Mouse (Mus musculus): ENCODE results near the gene Slc39a3. TPM values are rescaled to one million over a fixed set of nuclear protein-coding genes. Genes with fewer than 3 reads are reported as not detected.
A peak's percentile ranks its signal among the peaks of the same experiment; 100 is the strongest.
"Not testable (repeated sequence)": the region's sequence is repeated elsewhere in the genome, so short reads cannot be mapped to it uniquely, and the experiment has no call there.

The Slc39a3 gene
- total RNA-seq, 2 experiments from 2014 or later, result 1.2 to 7.1 TPM

DNA sequence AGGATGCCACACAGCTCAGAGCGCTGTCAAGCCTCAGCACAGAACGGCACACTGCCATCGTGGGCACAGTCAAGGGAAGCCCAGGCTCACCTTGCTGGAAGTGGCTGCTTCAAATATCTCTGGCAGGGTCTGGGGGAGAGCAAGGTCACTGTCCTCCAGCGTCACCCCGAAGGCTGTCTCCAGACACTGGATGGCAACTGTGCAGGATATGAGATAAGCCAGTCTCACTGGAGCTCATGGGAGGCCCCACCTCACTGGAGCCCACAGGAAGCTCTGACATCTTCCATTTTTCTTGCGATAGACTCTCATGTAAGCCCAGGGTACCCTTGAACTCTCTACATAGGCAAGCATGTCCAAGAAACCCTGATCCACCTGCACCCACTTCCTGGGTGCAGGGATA is 13.9 kb upstream of the Slc39a3 start:
- no peak for ATAC-seq (replicated peaks; ENCODE audit: low FRiP score, poor library complexity, severe bottlenecking)

DNA sequence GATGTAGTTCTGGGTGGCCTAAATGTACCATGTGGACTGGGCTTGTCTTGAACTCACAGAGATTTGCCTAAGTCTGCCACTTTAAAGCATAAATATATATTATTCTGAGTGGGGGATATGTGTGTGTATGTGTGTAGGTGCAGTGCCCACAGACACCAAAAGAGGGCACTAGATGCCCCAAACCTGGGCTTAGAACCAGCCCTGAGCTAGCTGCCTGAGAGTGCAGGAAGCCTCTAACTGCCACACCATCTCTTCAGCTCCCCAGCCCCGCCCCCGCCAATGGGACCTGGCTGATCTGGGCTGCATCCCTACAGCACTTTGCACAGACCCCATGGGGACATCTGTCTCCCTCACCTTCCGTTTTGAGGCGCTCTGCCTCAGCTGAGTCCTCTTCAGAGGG is 13.4 kb upstream of the Slc39a3 start:
- ATAC-seq (replicated peaks; ENCODE audit: low FRiP score, poor library complexity, severe bottlenecking), result no peak

DNA sequence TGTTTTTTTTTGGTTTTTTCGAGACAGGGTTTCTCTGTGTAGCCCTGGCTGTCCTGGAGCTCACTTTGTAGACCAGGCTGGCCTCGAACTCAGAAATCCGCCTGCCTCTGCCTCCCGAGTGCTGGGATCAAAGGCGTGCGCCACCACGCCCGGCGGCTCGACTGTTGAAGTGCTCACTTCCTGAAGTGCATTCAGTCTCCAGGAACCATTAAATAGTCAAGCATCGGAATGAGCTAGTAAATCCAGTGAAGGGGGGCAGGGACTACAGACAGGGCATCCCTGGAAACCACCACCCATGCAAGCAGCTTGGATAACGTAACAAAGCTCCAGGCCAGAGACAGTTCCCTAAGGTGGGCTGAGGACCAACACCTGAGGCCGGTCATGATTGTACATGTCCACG is 8.0 kb upstream of the Slc39a3 start:
- ATAC-seq (replicated peaks; ENCODE audit: low FRiP score, poor library complexity, severe bottlenecking), result not testable (repeated sequence)

DNA sequence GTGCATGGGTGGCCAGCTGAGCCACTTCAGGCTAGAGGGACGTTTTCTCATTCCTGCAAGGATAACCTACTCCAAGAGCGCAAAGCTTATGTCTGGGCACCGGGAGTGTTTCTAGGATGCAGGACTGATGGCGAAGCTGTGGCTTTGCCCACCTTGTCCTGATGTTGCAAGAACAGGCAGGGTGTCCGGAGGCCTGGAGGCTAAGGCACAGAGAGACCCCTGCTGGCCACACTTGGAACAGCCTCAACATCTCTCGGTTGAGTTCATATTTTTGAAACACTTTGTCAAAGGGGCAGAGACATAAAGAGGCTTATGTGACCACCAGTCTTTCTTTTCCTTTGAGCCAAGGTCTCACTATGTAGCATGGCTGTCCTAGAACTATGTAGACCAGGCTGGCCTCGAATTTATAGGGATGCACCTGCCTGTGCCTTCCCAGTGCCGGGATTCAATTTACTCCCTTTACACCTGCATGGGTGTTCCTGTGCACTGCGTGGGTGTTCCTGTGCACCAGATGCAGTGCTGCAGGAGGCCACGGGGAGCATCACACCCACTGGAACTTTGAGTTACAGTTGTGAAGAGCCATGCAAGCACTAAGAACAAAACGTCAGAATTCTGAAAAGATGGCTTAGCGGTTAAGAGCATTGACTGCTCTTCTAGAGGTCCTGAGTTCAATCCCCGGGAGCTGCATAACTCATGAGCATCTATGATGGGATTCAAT is 4.4 kb upstream of the Slc39a3 start:
- ATAC-seq (replicated peaks; ENCODE audit: low FRiP score, poor library complexity, severe bottlenecking), result peak; percentile 53

DNA sequence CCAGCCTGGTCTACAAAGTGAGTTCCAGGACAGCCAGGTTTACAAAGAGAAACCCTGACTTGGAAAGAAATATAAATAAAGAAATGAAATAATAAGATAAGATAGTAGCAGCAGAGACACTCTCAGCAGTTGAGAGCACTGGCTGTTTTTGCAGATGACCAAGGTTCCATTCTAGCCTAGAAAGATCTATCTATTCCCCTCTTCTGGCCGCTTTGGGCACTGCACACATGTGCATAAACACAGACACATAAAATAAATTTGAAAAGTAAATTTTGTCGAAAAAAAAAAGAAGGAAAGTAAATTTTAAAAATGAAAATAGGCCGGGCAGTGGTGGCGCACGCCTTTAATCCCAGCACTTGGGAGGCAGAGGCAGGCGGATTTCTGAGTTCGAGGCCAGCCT is 975 bp downstream of the Slc39a3 start:
- no peak for ATAC-seq (replicated peaks; ENCODE audit: low FRiP score, poor library complexity, severe bottlenecking)

DNA sequence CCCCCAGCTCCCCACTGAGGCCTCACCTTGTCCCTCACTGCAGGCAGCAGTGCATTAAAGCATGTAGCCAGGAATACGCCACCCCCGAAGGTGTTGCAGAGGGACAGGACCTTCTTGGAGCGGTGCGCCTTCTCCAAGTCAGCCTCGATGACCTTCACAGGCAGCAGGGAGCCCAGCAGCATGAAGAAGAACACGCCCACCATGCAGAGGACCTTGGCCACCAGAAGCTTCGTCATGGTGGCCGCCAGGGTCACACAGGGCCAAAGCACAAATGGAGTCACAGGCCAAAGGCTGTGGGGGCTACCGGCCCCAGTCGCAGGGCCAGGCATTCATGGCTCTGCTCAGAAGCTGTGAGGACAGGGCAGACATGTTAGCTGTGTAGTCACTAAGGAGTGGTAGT is 3.6 kb downstream of the Slc39a3 start:
- ATAC-seq (replicated peaks; ENCODE audit: low FRiP score, poor library complexity, severe bottlenecking), result no peak

DNA sequence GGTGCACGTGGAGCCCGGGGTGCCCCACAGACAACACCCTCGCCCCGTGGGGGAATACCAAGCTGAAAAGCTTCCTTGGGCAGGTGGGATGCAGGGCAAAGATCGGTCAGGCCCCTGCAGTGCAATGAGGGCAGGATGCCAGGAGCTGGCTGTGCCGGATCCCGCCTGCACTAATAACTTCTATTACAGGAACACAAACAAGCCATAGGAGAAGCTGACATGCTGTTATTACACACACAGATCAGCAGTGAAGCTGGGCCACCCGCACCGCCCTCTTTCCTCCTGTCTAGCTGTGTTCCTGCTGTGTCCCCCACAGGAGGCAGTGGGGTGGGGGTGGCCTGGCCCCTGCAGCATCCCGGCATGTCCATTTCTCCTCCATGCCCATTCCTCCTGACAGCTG is 8.2 kb downstream of the Slc39a3 start:
- no peak for ATAC-seq (replicated peaks; ENCODE audit: low FRiP score, poor library complexity, severe bottlenecking)

DNA sequence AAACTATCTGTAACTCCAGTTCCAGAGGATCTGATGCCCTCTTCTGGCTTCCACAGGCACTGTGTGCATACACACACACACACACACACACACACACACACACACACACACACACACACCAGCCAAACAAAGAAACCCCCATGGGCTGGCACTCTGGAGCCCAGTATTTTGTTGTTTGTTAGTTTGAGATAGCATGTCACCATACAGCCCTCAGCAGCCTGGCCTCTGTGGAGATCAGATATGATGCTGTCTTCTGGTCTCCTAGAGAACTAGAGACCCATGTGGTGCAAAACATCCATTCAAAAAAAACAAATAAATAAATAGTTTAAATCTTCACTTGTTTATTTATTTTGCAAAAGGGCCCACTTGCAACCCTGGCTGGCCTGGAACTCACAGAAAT is 9.0 kb downstream of the Slc39a3 start:
- ATAC-seq (replicated peaks; ENCODE audit: low FRiP score, poor library complexity, severe bottlenecking), result no peak

DNA sequence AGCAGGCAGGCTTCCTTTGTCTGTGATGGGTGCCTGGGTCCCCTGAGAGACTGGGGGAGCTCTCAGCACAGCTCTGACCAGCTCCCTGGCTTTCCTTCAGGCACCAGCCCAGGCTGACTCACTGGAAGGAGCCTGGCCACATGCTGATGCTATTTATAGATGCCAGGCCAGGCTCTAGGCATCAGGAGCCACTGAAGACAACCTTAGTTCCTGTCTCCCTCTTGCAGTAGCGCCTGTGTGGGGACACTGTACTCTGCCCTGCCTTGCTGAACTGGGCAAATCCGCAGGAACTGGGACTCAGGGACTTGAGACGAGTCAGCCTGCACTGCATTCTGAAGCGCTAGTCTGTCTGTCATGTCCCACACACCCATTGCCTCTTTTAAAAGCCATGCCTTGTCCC is 9.9 kb downstream of the Slc39a3 start:
- no peak for ATAC-seq (replicated peaks; ENCODE audit: low FRiP score, poor library complexity, severe bottlenecking)

DNA sequence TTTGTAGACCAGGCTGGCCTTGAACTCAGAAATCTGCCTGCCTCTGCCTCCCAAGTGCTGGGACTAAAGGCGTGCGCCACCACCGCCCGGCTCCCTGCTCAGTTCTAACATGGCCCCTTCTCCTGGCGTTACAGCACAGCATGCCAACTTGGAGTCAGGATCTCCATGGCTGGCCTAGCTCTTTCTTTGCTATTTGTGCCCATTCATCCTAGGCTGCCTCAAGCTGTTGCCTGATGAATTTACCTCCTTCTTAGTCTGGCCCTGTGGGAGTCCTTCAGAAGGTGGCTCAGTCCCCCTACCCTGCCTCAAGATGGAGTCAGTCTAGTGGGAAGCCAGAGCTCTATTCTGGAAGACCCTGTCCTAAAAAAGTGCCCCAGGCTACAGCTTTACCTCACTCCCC is 10.4 kb downstream of the Slc39a3 start:
- no peak for ATAC-seq (replicated peaks; ENCODE audit: low FRiP score, poor library complexity, severe bottlenecking)

DNA sequence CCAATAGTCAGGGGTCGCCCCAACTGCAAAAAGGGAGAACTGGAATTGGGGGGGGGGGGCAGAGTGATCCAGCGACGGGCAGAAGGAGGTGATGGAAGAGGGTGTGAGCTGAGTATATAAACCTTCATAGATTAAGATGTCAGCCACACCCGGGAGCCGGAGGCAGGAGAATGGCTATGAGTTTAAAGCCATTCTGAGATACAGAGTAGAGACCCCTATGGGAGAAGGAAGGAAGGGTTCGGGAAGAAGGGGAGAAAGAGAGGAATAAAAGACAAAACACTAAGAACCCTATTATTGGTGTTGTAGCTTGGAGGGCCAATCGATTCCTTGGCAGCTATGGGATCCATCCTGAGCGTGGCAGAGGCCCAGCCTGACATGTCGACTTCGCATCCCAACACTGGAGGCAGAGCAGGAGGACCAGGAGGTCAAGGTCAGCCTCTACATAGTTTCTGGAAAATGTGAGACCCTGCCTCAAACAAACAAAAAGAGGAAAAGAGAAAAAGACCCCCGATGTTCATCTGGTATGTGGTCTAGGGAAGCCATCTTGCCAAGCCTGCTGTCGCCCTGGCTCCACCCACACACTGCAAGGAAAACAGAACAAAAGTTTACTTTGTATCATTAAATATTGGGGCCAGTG is 11.5 kb downstream of the Slc39a3 start, which contains the start of gene Diras1:
Gene Diras1 (minus strand): TSS at position 24 of the 637 bp plus-strand sequence.
- ATAC-seq (replicated peaks; ENCODE audit: low FRiP score, poor library complexity, severe bottlenecking), result no peak

DNA sequence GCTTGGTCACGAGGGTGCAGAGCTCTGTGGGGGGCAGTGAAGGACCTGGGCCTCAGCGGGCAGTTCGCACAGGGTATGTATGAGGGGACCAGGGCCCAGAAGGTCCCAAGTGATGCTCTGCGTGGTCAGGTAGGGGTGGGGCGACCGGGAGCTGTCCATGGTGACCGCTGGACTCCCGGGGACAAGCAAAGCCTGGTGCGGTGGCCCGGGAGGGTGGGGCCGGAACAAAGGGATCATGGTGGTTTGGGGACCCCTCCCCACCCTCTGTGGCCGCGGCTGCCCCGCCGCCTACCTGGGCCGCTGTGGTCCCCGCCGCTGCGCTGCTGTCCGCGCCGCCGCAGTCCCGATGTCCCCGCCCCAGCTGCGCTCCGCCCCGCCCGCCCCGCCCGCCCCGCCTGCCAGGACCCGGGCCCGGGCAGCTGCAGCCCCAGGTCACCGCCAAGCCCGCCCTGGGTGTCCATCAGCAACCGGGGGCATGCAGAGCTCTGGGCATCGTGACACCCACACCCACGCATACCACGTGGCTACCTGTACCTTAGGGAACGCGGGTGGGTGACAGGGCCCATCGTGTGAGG is 12.1 kb downstream of the Slc39a3 start:
- no peak for ATAC-seq (replicated peaks; ENCODE audit: low FRiP score, poor library complexity, severe bottlenecking)

DNA sequence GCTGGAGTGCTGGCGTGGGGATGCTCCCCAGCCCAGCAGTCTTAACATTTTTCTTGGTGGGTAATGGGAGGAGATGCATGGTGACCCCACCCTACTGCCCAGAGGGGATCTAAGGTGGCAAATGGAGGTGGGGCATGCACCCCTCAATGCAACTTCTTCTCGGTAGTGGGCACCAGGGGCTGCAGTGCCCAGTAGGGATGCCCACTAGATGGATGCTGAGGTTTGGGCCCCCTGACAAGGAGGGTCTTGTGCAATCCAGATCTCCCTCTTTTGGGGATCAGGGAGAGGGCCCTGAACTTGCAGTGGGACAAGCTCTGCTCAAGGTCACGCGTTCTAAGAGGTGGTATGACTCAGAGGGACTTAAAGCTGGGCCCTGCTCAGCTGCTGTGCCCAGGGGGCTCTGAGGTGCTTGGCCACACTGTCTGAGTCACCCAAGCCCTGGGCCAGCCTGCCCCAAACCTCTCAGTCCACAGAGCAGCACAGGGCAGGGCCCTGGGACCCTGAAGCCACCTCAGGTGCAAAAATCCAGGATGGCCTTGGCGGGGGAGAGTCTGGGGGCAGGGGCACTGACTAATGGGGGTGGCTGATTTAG is 12.8 kb downstream of the Slc39a3 start:
- ATAC-seq (replicated peaks; ENCODE audit: low FRiP score, poor library complexity, severe bottlenecking), result no peak

DNA sequence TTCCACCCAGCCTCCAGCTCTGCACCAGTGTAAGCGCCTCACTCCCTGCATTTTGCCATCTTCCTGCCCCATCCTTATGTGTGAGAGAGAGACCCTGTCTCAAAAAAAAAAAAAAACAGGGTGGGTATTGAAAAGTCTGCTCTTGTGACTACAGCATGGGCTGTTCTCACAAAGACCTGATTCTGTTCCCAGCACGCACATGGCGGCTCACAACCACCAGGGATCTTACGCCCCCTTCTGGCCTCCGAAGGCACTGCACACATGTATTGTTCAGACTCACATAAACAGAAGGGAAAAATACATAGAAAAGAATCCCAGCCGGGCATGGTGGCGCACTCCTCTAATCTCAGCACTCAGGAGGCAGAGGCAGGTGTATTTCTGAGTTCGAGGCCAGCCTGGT is 14.5 kb downstream of the Slc39a3 start:
- no peak for ATAC-seq (replicated peaks; ENCODE audit: low FRiP score, poor library complexity, severe bottlenecking)

DNA sequence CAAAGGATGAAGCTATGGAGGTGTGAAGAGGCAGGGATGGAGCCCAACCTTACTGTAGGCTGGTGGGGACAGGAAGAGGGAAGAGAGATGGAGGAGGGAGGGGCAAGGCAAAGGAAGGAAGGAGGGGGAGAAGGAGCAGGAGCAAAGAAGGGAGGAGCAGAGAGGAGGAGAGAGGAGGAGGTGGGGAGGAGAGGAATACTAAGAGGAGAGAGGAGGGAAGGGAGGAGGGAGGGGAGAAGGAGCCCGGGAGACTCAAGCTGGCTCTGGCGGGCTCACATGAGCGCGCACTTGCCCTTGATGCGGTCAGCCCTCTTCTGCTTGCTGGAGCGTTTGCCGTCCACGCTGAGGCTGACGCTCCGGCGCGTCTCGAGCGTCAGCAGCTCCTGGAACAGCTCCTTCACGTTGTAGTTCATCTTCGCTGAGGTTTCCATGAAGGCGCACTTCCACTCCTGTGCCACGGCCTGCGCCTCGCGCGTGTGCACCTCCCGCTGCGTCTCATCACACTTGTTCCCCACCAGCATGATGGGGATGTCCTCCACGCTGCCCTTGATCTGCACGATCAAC is 15.6 kb downstream of the Slc39a3 start:
- no peak for ATAC-seq (replicated peaks; ENCODE audit: low FRiP score, poor library complexity, severe bottlenecking)

DNA sequence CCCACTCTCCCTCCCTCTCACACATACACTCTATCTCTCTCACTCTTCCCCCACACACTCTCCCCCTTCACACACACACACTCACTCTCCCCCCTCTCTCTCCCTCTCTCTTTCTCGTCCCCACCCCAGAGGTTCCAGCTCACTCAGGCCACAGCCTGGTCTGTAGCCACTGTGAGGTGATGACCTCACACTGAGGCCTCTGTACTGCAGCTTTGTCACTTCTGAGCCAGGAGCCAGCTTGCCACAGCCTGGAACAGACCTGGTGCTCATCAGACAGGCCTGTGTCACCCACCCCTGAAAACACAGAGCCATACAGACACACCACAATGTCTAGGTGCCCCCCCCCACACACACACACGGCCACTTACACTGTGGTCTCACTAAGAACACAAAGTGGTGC is 17.0 kb downstream of the Slc39a3 start:
- no peak for ATAC-seq (replicated peaks; ENCODE audit: low FRiP score, poor library complexity, severe bottlenecking)

DNA sequence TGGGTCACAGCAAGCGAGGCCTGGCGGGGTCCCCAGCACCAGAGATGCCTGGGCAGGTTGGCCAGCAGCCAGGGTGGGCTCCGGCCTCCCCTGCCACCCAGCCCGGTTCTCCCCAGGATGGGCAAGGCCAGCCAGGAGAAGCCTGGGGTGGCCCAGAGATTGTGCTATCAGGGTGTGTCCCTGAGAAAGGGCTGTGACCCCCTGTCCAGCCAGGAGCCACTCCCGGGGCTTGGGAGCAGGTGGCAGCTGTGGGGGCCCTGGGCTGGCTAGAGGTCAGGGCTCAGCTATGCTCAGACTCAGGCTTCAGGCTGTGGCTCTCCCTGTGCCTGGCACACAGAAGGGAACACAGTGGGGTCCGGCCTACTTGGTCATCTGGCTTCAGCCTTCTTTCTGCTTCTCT is 17.5 kb downstream of the Slc39a3 start:
- no peak for ATAC-seq (replicated peaks; ENCODE audit: low FRiP score, poor library complexity, severe bottlenecking)

DNA sequence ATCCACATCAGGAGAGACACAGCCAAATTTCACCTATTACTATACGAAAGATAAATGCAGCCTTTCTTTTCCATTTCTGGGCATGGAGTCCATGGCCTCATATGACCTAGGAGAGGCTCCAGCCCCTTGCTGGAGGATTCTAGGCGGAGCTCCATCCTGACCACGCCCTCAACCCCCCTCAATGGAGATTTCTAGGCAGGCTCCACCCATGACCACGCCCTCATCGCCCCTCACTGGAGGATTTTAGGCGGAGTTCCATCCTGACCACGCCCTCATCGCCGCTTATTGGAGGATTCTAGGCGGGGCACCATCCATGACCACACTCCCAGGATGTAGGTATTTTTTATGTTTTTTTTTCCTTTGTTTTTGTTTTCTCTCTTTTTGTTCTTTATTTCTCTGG is 18.9 kb downstream of the Slc39a3 start:
- ATAC-seq (replicated peaks; ENCODE audit: low FRiP score, poor library complexity, severe bottlenecking), result no peak

DNA sequence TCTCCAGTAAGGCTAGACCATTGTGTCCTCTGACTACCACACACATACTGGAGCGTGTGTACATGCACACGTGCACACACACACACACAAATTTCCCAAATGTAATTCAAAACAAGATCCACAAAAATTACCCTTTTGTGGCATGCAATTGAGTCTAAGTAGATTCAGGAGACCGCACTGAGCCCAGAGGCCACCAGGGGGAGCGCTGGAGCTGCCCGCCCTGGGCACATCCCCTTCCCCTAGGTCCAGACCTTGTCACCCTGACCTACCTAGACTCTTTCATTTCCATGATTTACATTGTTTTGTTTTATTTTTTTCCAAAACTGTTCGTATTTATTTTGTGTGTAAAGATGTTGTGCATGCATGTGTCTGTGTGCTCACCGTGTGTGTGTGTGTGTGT is 20.6 kb downstream of the Slc39a3 start:
- ATAC-seq (replicated peaks; ENCODE audit: low FRiP score, poor library complexity, severe bottlenecking), result no peak

DNA sequence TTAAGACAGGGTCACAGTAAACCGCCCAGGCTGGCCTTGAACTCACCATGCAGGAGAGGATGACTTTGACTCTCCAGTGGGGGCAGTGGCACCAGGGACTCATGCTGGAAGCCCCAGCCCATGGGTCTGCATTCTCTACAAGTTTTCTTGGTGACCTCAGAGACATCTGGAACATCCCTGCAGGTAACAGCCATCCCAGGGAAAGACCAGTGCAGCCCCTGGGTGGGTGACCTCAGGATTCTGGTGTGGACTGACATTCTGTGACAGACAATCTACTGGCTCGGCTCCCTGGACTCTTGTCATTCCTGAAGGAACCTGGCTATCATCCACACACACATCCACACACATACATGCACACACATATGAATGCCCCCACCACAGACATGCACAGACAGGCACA is 21.6 kb downstream of the Slc39a3 start:
- no peak for ATAC-seq (replicated peaks; ENCODE audit: low FRiP score, poor library complexity, severe bottlenecking)

Data from erythroid progenitor cell, adult 5-6 weeks (primary cell).